Comparison of ENCODE assay signal across 14 mouse cellular contexts in genomic region chr5:124969790-124970189, GRCm38 (mm10). TPM values are rescaled to one million over a fixed set of nuclear protein-coding genes. Genes with fewer than 3 reads are reported as not detected.
A peak's percentile ranks its signal among the peaks of the same experiment; 100 is the strongest.
DNase-seq lines count a peak whose midpoint lies in the region; ATAC-seq and TF ChIP-seq lines count a peak whose summit lies in the region.
"Had no signal": no experiment of that assay in that cellular context is flagged by ENCODE, and none has a peak within 500 bp of the region (broad histone marks: within the 10 kb centered on the region; RNA-seq: fewer than 3 reads in every experiment).

No protein-coding gene starts in this region.

- no peak overlapping the region for H3K9ac ChIP-seq in kidney, postnatal 0 days (ENCODE audit: low read depth, low read length)
- H3K9ac ChIP-seq in limb, embryonic 14.5 days (ENCODE audit: low read depth, low read length, severe bottlenecking): no peak overlapping the region
- H3K9ac ChIP-seq: heart, embryonic 12.5 days had no signal

- no peak for TF ChIP-seq CTCF in kidney, postnatal 0 days (IDR thresholded peaks at IDR 0.05; ENCODE audit: low read depth)

- DNase-seq in kidney, postnatal 0 days (ENCODE audit: low spot score): peak; percentile 10
- DNase-seq in kidney, adult 18-20 months: no peak
- peak; percentile 28 for DNase-seq in NIH3T3 (ENCODE audit: low read depth)
- peak; percentile 84 for DNase-seq in embryo, embryonic 10 days (ENCODE audit: low spot score)
- no peak for DNase-seq in limb, embryonic 14.5 days (ENCODE audit: low spot score)
- DNase-seq in gastrocnemius, postnatal 14 days: no peak
- no peak for DNase-seq in heart, postnatal 10 days
- DNase-seq in layer of hippocampus, postnatal 36 days: no peak
- DNase-seq: layer of hippocampus, adult 9-11 months; thymus, postnatal 25 days had no signal

- no peak overlapping the region for H3K4me2 ChIP-seq in kidney, postnatal 0 days (ENCODE audit: low read length)
- H3K4me2 ChIP-seq in limb, embryonic 14.5 days (replicated peaks; ENCODE audit: low read depth, low read length, severe bottlenecking): no peak overlapping the region
- H3K4me2 ChIP-seq: heart, embryonic 12.5 days had no signal

- no peak overlapping the region for H3K27ac ChIP-seq in kidney, postnatal 0 days
- peak overlapping the region; percentile 3; the same call in 1 of the 2 replicates for H3K27ac ChIP-seq in limb, embryonic 14.5 days (replicated peaks; ENCODE audit: low read depth, low read length)

- no peak for TF ChIP-seq POLR2A in limb, embryonic 14.5 days (IDR thresholded peaks at IDR 0.05; ENCODE audit: borderline replicate concordance, extremely low read depth, insufficient read depth, insufficient read length)

- 29% methylated on average over 8 of the region's 8 CpGs for WGBS in kidney, postnatal 0 days
- 26% methylated on average over 8 of the region's 8 CpGs for WGBS in limb, embryonic 14.5 days

- H3K27me3 ChIP-seq in kidney, postnatal 0 days (ENCODE audit: insufficient read depth, low read length): no peaks in the 10 kb centered on the region
- H3K27me3 ChIP-seq in limb, embryonic 14.5 days (ENCODE audit: control insufficient read depth, insufficient read depth, low read length): no peaks in the 10 kb centered on the region
- H3K27me3 ChIP-seq: heart, embryonic 12.5 days had no signal

- H3K4me1 ChIP-seq in kidney, postnatal 0 days (replicated peaks; ENCODE audit: insufficient read depth, low read length): no peaks in the 10 kb centered on the region
- H3K4me1 ChIP-seq in limb, embryonic 14.5 days (ENCODE audit: control insufficient read depth, insufficient read depth, low read length): peaks cover 16% of the 10 kb centered on the region

- no peak for ATAC-seq in kidney, postnatal 0 days (replicated peaks; ENCODE audit: low FRiP score, low read depth)
- no peak for ATAC-seq in limb, embryonic 14.5 days (ENCODE audit: low FRiP score, low read depth)
- ATAC-seq: CD4-positive, CD25-positive, alpha-beta regulatory T cell, adult 4 months; forebrain, embryonic 16.5 days had no signal

- H3K36me3 ChIP-seq in kidney, postnatal 0 days (ENCODE audit: insufficient read depth, low read length): no peaks in the 10 kb centered on the region
- no peaks in the 10 kb centered on the region for H3K36me3 ChIP-seq in limb, embryonic 14.5 days (ENCODE audit: control insufficient read depth, insufficient read depth, low read length)
- H3K36me3 ChIP-seq: heart, embryonic 12.5 days had no signal

- H3K4me3 ChIP-seq in kidney, postnatal 0 days (replicated peaks; ENCODE audit: low read depth, low read length): no peak overlapping the region
- H3K4me3 ChIP-seq in limb, embryonic 14.5 days (replicated peaks; ENCODE audit: low read length): no peak overlapping the region
- H3K4me3 ChIP-seq: heart, embryonic 12.5 days had no signal

- intact Hi-C loops in gastrocnemius, postnatal 14 days (cut with DNase I; ENCODE audit: low total_unique reads): no loop called here
- intact Hi-C loops in heart, postnatal 10 days (cut with DNase I): no loop called here

- no peaks in the 10 kb centered on the region for H3K9me3 ChIP-seq in kidney, postnatal 0 days (replicated peaks; ENCODE audit: low read length)
- no peaks in the 10 kb centered on the region for H3K9me3 ChIP-seq in limb, embryonic 14.5 days (ENCODE audit: control insufficient read depth, low read length)

RNA-seq across cellular contexts. Expression of gene Rflna, which starts 33.2 kb away (rescaled TPM):
- polyA plus RNA-seq in kidney, postnatal 0 days (2015; fragmentation: Nextera tagmentation; extraction: Ambion mirVana): 8.5 and 9.1 TPM in 2 replicates
- polyA plus RNA-seq in limb, embryonic 14.5 days (2012; rRNA removed): 107 and 154 TPM in 2 replicates
- polyA plus RNA-seq in limb, embryonic 14.5 days (2014; fragmentation: Nextera tagmentation; extraction: Ambion mirVana): 47.4 and 55.8 TPM in 2 replicates
- under 1 TPM; 0.84 to 0.98 TPM for total RNA-seq in gastrocnemius, postnatal 14 days (2021)
- total RNA-seq in heart, postnatal 10 days (2021): 1 to 10 TPM; 1.6 to 2.0 TPM
- total RNA-seq in layer of hippocampus, postnatal 36 days (2021): under 1 TPM; 0.27 to 0.38 TPM
- total RNA-seq: monocyte, adult 5-6 weeks had no signal
- polyA plus RNA-seq: CD4-positive, CD25-positive, alpha-beta regulatory T cell, adult 4 months had no signal

Comparison
In these comparisons a context has a peak if more than half of its experiments do, and no peak if none do; other contexts are left out.
1. DNase-seq: peak in kidney, postnatal 0 days (single experiment), NIH3T3 (single experiment) and embryo, embryonic 10 days (single experiment); none in kidney, adult 18-20 months (single experiment), limb, embryonic 14.5 days (single experiment), gastrocnemius, postnatal 14 days (single experiment), heart, postnatal 10 days (0 of 2) and layer of hippocampus, postnatal 36 days (0 of 2).